ENCODE assay signal across 9 mouse cellular contexts in genomic region chr8:116946851-116947250, GRCm38 (mm10). TPM values are rescaled to one million over a fixed set of nuclear protein-coding genes. Genes with fewer than 3 reads are reported as not detected.
A peak's percentile ranks its signal among the peaks of the same experiment; 100 is the strongest.
DNase-seq lines count a peak whose midpoint lies in the region; ATAC-seq and TF ChIP-seq lines count a peak whose summit lies in the region.
"Had no signal": no experiment of that assay in that cellular context is flagged by ENCODE, and none has a peak within 500 bp of the region (broad histone marks: within the 10 kb centered on the region; RNA-seq: fewer than 3 reads in every experiment).

No protein-coding gene starts in this region.

- H3K9me3 ChIP-seq in lung, embryonic 16.5 days (ENCODE audit: control insufficient read depth, low read length) = no peaks in the 10 kb centered on the region
- H3K9me3 ChIP-seq in liver, embryonic 15.5 days (replicated peaks) = no peaks in the 10 kb centered on the region
- no peaks in the 10 kb centered on the region for H3K9me3 ChIP-seq in hindbrain, embryonic 14.5 days (ENCODE audit: control insufficient read depth, low read length)
- no peaks in the 10 kb centered on the region for H3K9me3 ChIP-seq in hindbrain, postnatal 0 days (ENCODE audit: low read length)
- H3K9me3 ChIP-seq: limb, embryonic 12.5 days had no signal

- H3K9ac ChIP-seq in lung, embryonic 16.5 days (ENCODE audit: low read length) = no peak overlapping the region
- H3K9ac ChIP-seq in liver, embryonic 15.5 days = peak overlapping the region; percentile 1
- H3K9ac ChIP-seq in hindbrain, embryonic 14.5 days = no peak overlapping the region
- H3K9ac ChIP-seq in hindbrain, postnatal 0 days (replicated peaks; ENCODE audit: low read length) = no peak overlapping the region
- H3K9ac ChIP-seq: limb, embryonic 12.5 days had no signal

- no peaks in the 10 kb centered on the region for H3K36me3 ChIP-seq in lung, embryonic 16.5 days (ENCODE audit: control insufficient read depth, insufficient read depth, low read length)
- H3K36me3 ChIP-seq in liver, embryonic 15.5 days (replicated peaks) = no peaks in the 10 kb centered on the region
- H3K36me3 ChIP-seq in hindbrain, embryonic 14.5 days (replicated peaks; ENCODE audit: control insufficient read depth, insufficient read depth) = no peaks in the 10 kb centered on the region
- H3K36me3 ChIP-seq in hindbrain, postnatal 0 days (ENCODE audit: insufficient read depth, low read length) = no peaks in the 10 kb centered on the region
- H3K36me3 ChIP-seq: limb, embryonic 12.5 days had no signal

- H3K27ac ChIP-seq in lung, embryonic 16.5 days (ENCODE audit: low read length) = peak overlapping the region; percentile 33; the same call in 1 of the 2 replicates
- peak overlapping the region; percentile 70 for H3K27ac ChIP-seq in liver, embryonic 15.5 days (replicated peaks)
- H3K27ac ChIP-seq in hindbrain, embryonic 14.5 days = no peak overlapping the region
- no peak overlapping the region for H3K27ac ChIP-seq in hindbrain, postnatal 0 days
- H3K27ac ChIP-seq: limb, embryonic 12.5 days had no signal

- no peak for TF ChIP-seq CTCF in lung, adult 2 months (IDR thresholded peaks at IDR 0.05; ENCODE audit: insufficient read depth, low read length)
- TF ChIP-seq CTCF in hindbrain, postnatal 0 days (IDR thresholded peaks at IDR 0.05; ENCODE audit: low read depth) = no peak

- H3K4me1 ChIP-seq in lung, embryonic 16.5 days (replicated peaks; ENCODE audit: control insufficient read depth, insufficient read depth, low read length) = peaks cover 38% of the 10 kb centered on the region
- H3K4me1 ChIP-seq in lung, adult 2 months (ENCODE audit: control insufficient read depth, insufficient read depth, low read length) = peaks cover 4% of the 10 kb centered on the region; the same call in 1 of the 2 replicates
- peaks cover 56% of the 10 kb centered on the region for H3K4me1 ChIP-seq in liver, embryonic 15.5 days (replicated peaks)
- H3K4me1 ChIP-seq in hindbrain, embryonic 14.5 days (replicated peaks; ENCODE audit: control insufficient read depth, insufficient read depth, low read length) = peaks cover 14% of the 10 kb centered on the region
- H3K4me1 ChIP-seq in hindbrain, postnatal 0 days (ENCODE audit: insufficient read depth, low read length) = peaks cover 11% of the 10 kb centered on the region; the same call in 1 of the 2 replicates

- DNase-seq in gastrocnemius, postnatal 25 days = peak; percentile 21
- DNase-seq in gastrocnemius, adult 18-20 months (ENCODE audit: low spot score) = no peak
- no peak for DNase-seq in lung, adult 2 months
- DNase-seq in heart, adult 8-10 months (ENCODE audit: low spot score) = peak; percentile 29
- DNase-seq in hindbrain, embryonic 14.5 days (ENCODE audit: low spot score) = no peak
- DNase-seq in hindbrain, postnatal 0 days (ENCODE audit: low spot score) = no peak

- 70% methylated on average over 6 of the region's 6 CpGs for WGBS in lung, embryonic 16.5 days
- WGBS in lung, adult 2 months = 53% methylated on average over 6 of the region's 6 CpGs
- 48% methylated on average over 6 of the region's 6 CpGs for WGBS in liver, embryonic 15.5 days (ENCODE audit: insufficient replicate concordance)
- 89% methylated on average over 6 of the region's 6 CpGs for WGBS in hindbrain, embryonic 14.5 days
- WGBS in hindbrain, postnatal 0 days = 82% methylated on average over 6 of the region's 6 CpGs

- 0 out of 2 replicates have a peak overlapping the region, but pooled peaks have one; percentile 0 for H3K4me3 ChIP-seq in lung, embryonic 16.5 days (ENCODE audit: low read length)
- H3K4me3 ChIP-seq in lung, adult 2 months (replicated peaks; ENCODE audit: extremely low read depth, low read depth, low read length) = no peak overlapping the region
- peak overlapping the region; percentile 41 for H3K4me3 ChIP-seq in liver, embryonic 15.5 days (replicated peaks)
- no peak overlapping the region for H3K4me3 ChIP-seq in hindbrain, embryonic 14.5 days (replicated peaks; ENCODE audit: low read length)
- H3K4me3 ChIP-seq in hindbrain, postnatal 0 days (ENCODE audit: low read length) = no peak overlapping the region
- H3K4me3 ChIP-seq: limb, embryonic 12.5 days had no signal

- no peak for ATAC-seq in lung, embryonic 16.5 days (ENCODE audit: low read depth)
- ATAC-seq in liver, embryonic 15.5 days (ENCODE audit: insufficient read depth) = no peak
- no peak for ATAC-seq in hindbrain, embryonic 14.5 days (ENCODE audit: low FRiP score)
- no peak for ATAC-seq in hindbrain, postnatal 0 days

- no peak for TF ChIP-seq POLR2A in lung, adult 2 months (IDR thresholded peaks at IDR 0.05; ENCODE audit: borderline replicate concordance, extremely low read depth, low read depth, low read length)

- no peaks in the 10 kb centered on the region for H3K27me3 ChIP-seq in lung, embryonic 16.5 days (ENCODE audit: control insufficient read depth, insufficient read depth, low read depth, low read length)
- H3K27me3 ChIP-seq in liver, embryonic 15.5 days = no peaks in the 10 kb centered on the region
- H3K27me3 ChIP-seq in hindbrain, embryonic 14.5 days (ENCODE audit: control insufficient read depth, insufficient read depth, low read length) = no peaks in the 10 kb centered on the region
- no peaks in the 10 kb centered on the region for H3K27me3 ChIP-seq in hindbrain, postnatal 0 days (ENCODE audit: insufficient read depth, low read length)
- H3K27me3 ChIP-seq: limb, embryonic 12.5 days had no signal

- peak overlapping the region; percentile 35 for H3K4me2 ChIP-seq in lung, embryonic 16.5 days (ENCODE audit: low read depth, low read length)
- peak overlapping the region; percentile 97 for H3K4me2 ChIP-seq in liver, embryonic 15.5 days
- H3K4me2 ChIP-seq in hindbrain, embryonic 14.5 days (replicated peaks) = no peak overlapping the region
- H3K4me2 ChIP-seq in hindbrain, postnatal 0 days (ENCODE audit: low read depth, low read length) = no peak overlapping the region
- H3K4me2 ChIP-seq: limb, embryonic 12.5 days had no signal

RNA-seq across cellular contexts. Expression of gene Atmin, which starts 3.7 kb away (rescaled TPM):
- 10 to 100 TPM; 14.3 to 15.4 TPM for total RNA-seq in gastrocnemius, postnatal 25 days (2021)
- 10 to 100 TPM; 24.6 to 29.6 TPM for total RNA-seq in gastrocnemius, adult 18-20 months (2021)
- 13.4 and 14.4 TPM in 2 replicates for polyA plus RNA-seq in lung, embryonic 16.5 days (2015; fragmentation: Nextera tagmentation; extraction: Ambion mirVana)
- 13.9 and 15.9 TPM in 2 replicates for polyA plus RNA-seq in lung, adult 2 months (2012; rRNA removed)
- total RNA-seq in heart, adult 8-10 months (2022) = 10 to 100 TPM; 15.9 to 18.0 (median 17.4) TPM
- 3.6 and 3.7 TPM in 2 replicates for polyA plus RNA-seq in liver, embryonic 15.5 days (2015; fragmentation: Nextera tagmentation; extraction: Ambion mirVana)
- polyA plus RNA-seq in hindbrain, embryonic 14.5 days (2014; fragmentation: Nextera tagmentation; extraction: Ambion mirVana) = 26.2 and 28.3 TPM in 2 replicates
- 40.7 and 47.3 TPM in 2 replicates for total RNA-seq in hindbrain, postnatal 0 days (2014; rRNA removed)
- polyA plus RNA-seq in hindbrain, postnatal 0 days (2015; fragmentation: Nextera tagmentation; extraction: Ambion mirVana) = 18.3 and 20.8 TPM in 2 replicates

RNA-seq across cellular contexts. Expression of gene Cenpn, which starts 25.3 kb away (rescaled TPM):
- under 1 TPM; 0.51 to 0.62 TPM for total RNA-seq in gastrocnemius, postnatal 25 days (2021)
- under 1 TPM; 0.55 to 0.57 TPM for total RNA-seq in gastrocnemius, adult 18-20 months (2021)
- 44.7 and 44.8 TPM in 2 replicates for polyA plus RNA-seq in lung, embryonic 16.5 days (2015; fragmentation: Nextera tagmentation; extraction: Ambion mirVana)
- 0.74 and 1.2 TPM in 2 replicates for polyA plus RNA-seq in lung, adult 2 months (2012; rRNA removed)
- under 1 TPM; 0.56 to 0.75 (median 0.63) TPM for total RNA-seq in heart, adult 8-10 months (2022)
- polyA plus RNA-seq in liver, embryonic 15.5 days (2015; fragmentation: Nextera tagmentation; extraction: Ambion mirVana) = 24.8 and 24.9 TPM in 2 replicates
- polyA plus RNA-seq in hindbrain, embryonic 14.5 days (2014; fragmentation: Nextera tagmentation; extraction: Ambion mirVana) = 8.6 and 9.7 TPM in 2 replicates
- total RNA-seq in hindbrain, postnatal 0 days (2014; rRNA removed) = 4.3 and 4.7 TPM in 2 replicates
- 8.4 and 9.8 TPM in 2 replicates for polyA plus RNA-seq in hindbrain, postnatal 0 days (2015; fragmentation: Nextera tagmentation; extraction: Ambion mirVana)

RNA-seq across cellular contexts. Expression of gene Cmc2, which starts 25.6 kb away (rescaled TPM):
- 10 to 100 TPM; 26.1 to 34.2 TPM for total RNA-seq in gastrocnemius, postnatal 25 days (2021)
- 10 to 100 TPM; 25.8 to 28.3 TPM for total RNA-seq in gastrocnemius, adult 18-20 months (2021)
- polyA plus RNA-seq in lung, embryonic 16.5 days (2015; fragmentation: Nextera tagmentation; extraction: Ambion mirVana) = 92.3 and 92.9 TPM in 2 replicates
- polyA plus RNA-seq in lung, adult 2 months (2012; rRNA removed) = 4.8 and 8.1 TPM in 2 replicates
- 10 to 100 TPM; 65.4 to 79.4 (median 70.2) TPM for total RNA-seq in heart, adult 8-10 months (2022)
- polyA plus RNA-seq in liver, embryonic 15.5 days (2015; fragmentation: Nextera tagmentation; extraction: Ambion mirVana) = 50.8 and 56.7 TPM in 2 replicates
- polyA plus RNA-seq in hindbrain, embryonic 14.5 days (2014; fragmentation: Nextera tagmentation; extraction: Ambion mirVana) = 36.0 and 36.3 TPM in 2 replicates
- 12.6 and 16.8 TPM in 2 replicates for total RNA-seq in hindbrain, postnatal 0 days (2014; rRNA removed)
- polyA plus RNA-seq in hindbrain, postnatal 0 days (2015; fragmentation: Nextera tagmentation; extraction: Ambion mirVana) = 36.3 TPM in 2 replicates

RNA-seq across cellular contexts. Expression of gene 1700030J22Rik, which starts 31.9 kb away (rescaled TPM):
- total RNA-seq in gastrocnemius, postnatal 25 days (2021) = under 1 TPM; 0.15 to 0.29 TPM
- total RNA-seq in gastrocnemius, adult 18-20 months (2021) = under 1 TPM in 1 of 2 experiments, not detected in 1; 0.11 TPM
- polyA plus RNA-seq in lung, embryonic 16.5 days (2015; fragmentation: Nextera tagmentation; extraction: Ambion mirVana) = 3.4 TPM in 2 replicates
- polyA plus RNA-seq in lung, adult 2 months (2012; rRNA removed) = 1.2 and 1.5 TPM in 2 replicates
- total RNA-seq in heart, adult 8-10 months (2022) = under 1 TPM; 0.35 to 0.46 (median 0.39) TPM
- 0.48 and 0.51 TPM in 2 replicates for polyA plus RNA-seq in liver, embryonic 15.5 days (2015; fragmentation: Nextera tagmentation; extraction: Ambion mirVana)
- 5.5 and 6.1 TPM in 2 replicates for polyA plus RNA-seq in hindbrain, embryonic 14.5 days (2014; fragmentation: Nextera tagmentation; extraction: Ambion mirVana)
- 5.2 and 7.0 TPM in 2 replicates for total RNA-seq in hindbrain, postnatal 0 days (2014; rRNA removed)
- polyA plus RNA-seq in hindbrain, postnatal 0 days (2015; fragmentation: Nextera tagmentation; extraction: Ambion mirVana) = 5.7 and 5.8 TPM in 2 replicates

RNA-seq across cellular contexts. Expression of gene Gcsh, which starts 46.5 kb away (rescaled TPM):
- 10 to 100 TPM; 37.9 to 41.2 TPM for total RNA-seq in gastrocnemius, postnatal 25 days (2021)
- total RNA-seq in gastrocnemius, adult 18-20 months (2021) = 10 to 100 TPM; 45.1 to 47.3 TPM
- 92.2 and 95.9 TPM in 2 replicates for polyA plus RNA-seq in lung, embryonic 16.5 days (2015; fragmentation: Nextera tagmentation; extraction: Ambion mirVana)
- polyA plus RNA-seq in lung, adult 2 months (2012; rRNA removed) = 10.2 and 14.7 TPM in 2 replicates
- 10 to 100 TPM; 57.7 to 67.7 (median 62.0) TPM for total RNA-seq in heart, adult 8-10 months (2022)
- polyA plus RNA-seq in liver, embryonic 15.5 days (2015; fragmentation: Nextera tagmentation; extraction: Ambion mirVana) = 85.5 and 94.5 TPM in 2 replicates
- polyA plus RNA-seq in hindbrain, embryonic 14.5 days (2014; fragmentation: Nextera tagmentation; extraction: Ambion mirVana) = 105 and 108 TPM in 2 replicates
- total RNA-seq in hindbrain, postnatal 0 days (2014; rRNA removed) = 41.0 and 44.6 TPM in 2 replicates
- polyA plus RNA-seq in hindbrain, postnatal 0 days (2015; fragmentation: Nextera tagmentation; extraction: Ambion mirVana) = 128 and 131 TPM in 2 replicates

Comparison
In these comparisons a context has a peak if more than half of its experiments do, and no peak if none do; other contexts are left out.
1. DNase-seq: peak in gastrocnemius, postnatal 25 days (single experiment) and heart, adult 8-10 months (single experiment); none in gastrocnemius, adult 18-20 months (single experiment), lung, adult 2 months (single experiment), hindbrain, embryonic 14.5 days (single experiment) and hindbrain, postnatal 0 days (single experiment).
2. H3K4me3 ChIP-seq: peak in lung, embryonic 16.5 days (single experiment) and liver, embryonic 15.5 days (single experiment); none in lung, adult 2 months (single experiment), hindbrain, embryonic 14.5 days (single experiment) and hindbrain, postnatal 0 days (single experiment).
3. H3K27ac ChIP-seq: peak in lung, embryonic 16.5 days (single experiment) and liver, embryonic 15.5 days (single experiment); none in hindbrain, embryonic 14.5 days (single experiment) and hindbrain, postnatal 0 days (single experiment).
4. H3K4me2 ChIP-seq: peak in lung, embryonic 16.5 days (single experiment) and liver, embryonic 15.5 days (single experiment); none in hindbrain, embryonic 14.5 days (single experiment) and hindbrain, postnatal 0 days (single experiment).